Mouse (Mus musculus): ENCODE results near the gene Rnase1.
"Not testable (repeated sequence)": the region's sequence is repeated elsewhere in the genome, so short reads cannot be mapped to it uniquely, and the experiment has no call there.

Rnase1 gene

GRCm38 (mm10) chr14:51146685-51147084, at the start of gene Rnase1:
Gene Rnase1 (minus strand): TSS chr14:51146785.
- DNase-seq (ENCODE audit: low spot score in 2 of 2): no peak

DNA sequence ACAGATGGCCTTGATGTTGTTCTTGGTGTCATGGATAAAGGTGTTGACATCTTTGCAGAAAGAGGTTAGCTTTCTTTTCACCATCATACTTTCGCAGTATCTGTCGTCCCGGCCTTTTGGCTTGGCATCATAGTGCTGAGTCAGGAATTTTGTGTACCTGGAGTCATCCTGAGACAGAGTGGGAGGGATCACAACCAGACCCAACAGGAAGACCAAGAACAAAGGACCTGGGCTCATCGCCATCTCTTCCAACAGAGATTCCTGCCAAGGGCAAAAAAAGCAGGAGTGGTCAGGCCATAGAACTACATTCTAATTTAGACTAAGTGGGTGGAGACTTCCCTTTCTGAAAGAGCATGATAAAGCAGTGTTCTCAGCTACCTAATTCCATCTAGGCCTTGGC, 49.1 kb upstream of the Rnase1 start:
- DNase-seq (ENCODE audit: low spot score in 2 of 2): no peak

- DNase-seq (ENCODE audit: low spot score in 2 of 2): not testable (repeated sequence)
Observed at GRCm38 (mm10) chr14:51181051-51181450, 34.5 kb upstream of the Rnase1 start.

DNA sequence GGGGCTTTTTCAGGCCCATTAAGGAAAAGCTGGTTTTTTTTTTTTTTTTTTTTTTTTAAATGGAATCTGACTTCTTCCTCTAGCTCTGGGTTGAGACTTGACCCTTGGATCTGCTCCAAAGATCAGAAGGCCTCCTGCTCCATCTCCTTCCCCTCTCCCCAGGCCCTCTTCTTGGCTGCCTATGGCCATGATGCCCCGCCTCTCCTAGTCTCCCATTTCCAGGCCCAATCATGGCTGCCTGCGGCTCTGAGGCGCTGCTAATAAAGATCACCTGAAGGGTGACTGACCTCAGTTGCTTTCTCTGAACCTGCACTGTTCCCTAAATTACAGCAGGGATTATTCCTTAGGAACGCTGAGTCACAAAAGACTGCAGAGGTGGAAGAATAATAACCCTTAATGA, 27.3 kb upstream of the Rnase1 start:
- DNase-seq (ENCODE audit: low spot score in 2 of 2): no peak

DNA sequence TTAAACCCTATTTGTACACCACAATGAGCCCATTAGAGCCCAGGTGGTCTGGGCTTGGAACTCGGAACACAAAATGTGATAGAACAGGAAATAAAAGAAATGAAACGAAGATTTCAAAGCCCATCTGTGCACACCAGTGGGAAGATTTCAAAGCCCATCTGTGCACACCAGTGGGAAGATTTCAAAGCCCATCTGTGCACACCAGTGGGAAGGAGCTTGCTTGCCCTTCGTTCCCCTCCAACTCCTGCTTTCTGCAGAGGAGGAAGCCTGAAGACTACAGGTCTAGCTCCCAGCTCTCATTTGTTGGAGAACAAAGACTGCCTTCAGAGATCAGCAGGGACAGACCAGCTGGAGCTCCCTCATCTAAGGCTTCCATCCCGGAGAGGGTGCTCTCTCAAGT, 26.4 kb upstream of the Rnase1 start:
- DNase-seq (ENCODE audit: low spot score in 2 of 2): peak in 1 of 2 experiments; percentile 36

- DNase-seq (ENCODE audit: low spot score in 2 of 2): peak; percentile 23 to 27
Observed at GRCm38 (mm10) chr14:51172095-51172865, 25.7 kb upstream of the Rnase1 start.

DNA sequence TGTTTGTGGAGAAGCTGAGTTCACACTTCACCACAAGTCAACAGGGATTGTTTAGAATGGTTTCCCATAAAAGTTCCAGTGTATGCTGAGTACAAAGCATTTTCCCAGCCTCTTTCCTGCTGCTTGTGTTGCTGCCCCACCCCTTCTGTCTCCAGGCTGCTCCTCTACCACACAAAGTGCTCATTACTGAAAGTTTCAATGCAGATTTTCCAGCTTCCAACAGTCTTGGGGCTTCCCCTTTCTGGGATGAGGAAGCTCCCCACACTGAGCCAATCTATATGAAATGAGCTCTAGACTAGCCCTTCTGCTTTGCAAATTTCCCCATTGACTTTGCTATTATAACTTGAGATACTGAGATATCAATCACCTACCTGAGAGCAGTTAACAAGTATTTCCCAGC, 19.5 kb upstream of the Rnase1 start:
- no peak for DNase-seq (ENCODE audit: low spot score in 2 of 2)

- DNase-seq (ENCODE audit: low spot score in 2 of 2): no peak
Observed at GRCm38 (mm10) chr14:51165435-51165834, 18.9 kb upstream of the Rnase1 start.

DNA sequence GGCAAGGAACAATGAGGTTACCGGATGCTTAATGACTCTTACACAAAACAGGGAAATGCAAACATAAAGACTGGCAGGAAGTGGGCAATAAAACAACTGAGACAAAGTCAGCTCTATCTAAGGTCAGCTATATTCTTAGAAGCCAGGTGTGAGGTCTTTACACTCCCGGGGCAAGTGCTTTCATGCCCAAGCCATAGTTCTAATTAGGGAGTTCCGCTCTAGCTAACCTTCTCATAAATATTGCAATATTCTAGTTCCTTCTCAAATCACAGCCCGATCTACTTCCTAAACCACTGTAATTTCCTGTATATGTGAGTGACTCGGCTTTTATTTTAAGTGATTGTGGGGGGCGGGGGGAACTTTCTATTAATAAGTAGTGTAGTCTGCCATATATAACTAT, 16.7 kb upstream of the Rnase1 start:
- DNase-seq (ENCODE audit: low spot score in 2 of 2): not testable (repeated sequence)

DNA sequence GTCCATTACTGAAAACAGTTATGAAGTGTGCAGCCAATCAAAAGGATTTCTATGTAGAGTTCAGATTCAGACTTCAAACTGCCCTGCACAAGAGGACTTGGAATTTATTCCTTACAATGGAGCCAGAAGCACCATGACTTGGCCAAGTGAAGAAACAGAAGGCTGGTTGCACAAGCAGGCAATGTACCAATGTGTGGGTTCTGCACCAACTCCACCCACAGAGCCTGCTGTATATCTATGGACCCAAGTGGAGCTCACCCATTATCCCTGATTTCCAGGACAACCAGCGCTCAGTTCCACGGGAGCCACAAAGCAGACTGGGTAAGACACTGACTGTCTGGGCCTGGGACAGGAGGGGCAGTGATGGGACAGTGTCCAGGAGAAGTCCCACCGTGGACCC, 15.4 kb upstream of the Rnase1 start, which contains the start of gene Rnase2b:
Gene Rnase2b, plus strand, starts transcription at position 285 of the 400 bp plus-strand sequence.
- not testable (repeated sequence) for DNase-seq (ENCODE audit: low spot score in 2 of 2)

- no peak for DNase-seq (ENCODE audit: low spot score in 2 of 2)
Observed at GRCm38 (mm10) chr14:51157072-51157471, 10.5 kb upstream of the Rnase1 start.

DNA sequence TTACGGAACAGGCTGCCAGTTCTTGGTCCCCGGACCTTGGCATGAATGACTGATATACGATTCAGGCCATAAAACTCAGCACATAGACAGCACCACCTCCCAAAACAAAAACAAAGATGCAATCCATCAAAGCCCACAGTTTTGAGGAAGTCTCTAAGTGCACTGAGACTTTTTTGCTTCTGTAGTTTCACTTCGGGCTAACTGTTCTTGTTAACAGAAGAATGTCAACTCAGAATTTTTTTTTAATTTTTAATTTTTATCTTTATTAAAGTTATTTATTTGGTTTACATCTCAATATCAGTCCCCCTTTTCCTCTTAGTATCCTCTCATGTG, 10.1 kb upstream of the Rnase1 start:
- no peak for DNase-seq (ENCODE audit: low spot score in 2 of 2)

GRCm38 (mm10) chr14:51156056-51156735, 9.6 kb upstream of the Rnase1 start:
- no peak for DNase-seq (ENCODE audit: low spot score in 2 of 2)

GRCm38 (mm10) chr14:51152249-51152870, 5.8 kb upstream of the Rnase1 start:
- no peak for DNase-seq (ENCODE audit: low spot score in 2 of 2)

- no peak for DNase-seq (ENCODE audit: low spot score in 2 of 2)
Observed at GRCm38 (mm10) chr14:51150206-51150831, 3.7 kb upstream of the Rnase1 start.

DNA sequence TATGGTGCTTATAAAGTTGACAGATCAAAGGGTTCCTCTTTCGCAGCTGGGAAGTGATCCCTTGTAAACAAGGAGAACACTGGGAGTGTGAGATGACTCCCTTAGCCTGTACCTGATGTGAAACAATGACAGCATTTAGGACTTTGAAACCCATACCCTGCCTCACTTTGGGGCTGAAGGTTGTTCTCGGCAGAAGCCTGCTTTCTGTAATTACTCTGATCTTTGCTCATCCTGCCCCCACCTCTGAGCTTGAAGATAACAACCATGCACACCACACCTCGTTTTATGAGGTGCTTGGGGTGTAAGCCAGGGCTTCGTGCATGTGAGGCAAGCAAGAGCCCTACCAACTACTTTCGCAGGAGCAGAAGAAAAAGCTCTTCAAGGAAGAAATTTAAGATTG, 2.6 kb upstream of the Rnase1 start:
- DNase-seq (ENCODE audit: low spot score in 2 of 2): no peak

DNA sequence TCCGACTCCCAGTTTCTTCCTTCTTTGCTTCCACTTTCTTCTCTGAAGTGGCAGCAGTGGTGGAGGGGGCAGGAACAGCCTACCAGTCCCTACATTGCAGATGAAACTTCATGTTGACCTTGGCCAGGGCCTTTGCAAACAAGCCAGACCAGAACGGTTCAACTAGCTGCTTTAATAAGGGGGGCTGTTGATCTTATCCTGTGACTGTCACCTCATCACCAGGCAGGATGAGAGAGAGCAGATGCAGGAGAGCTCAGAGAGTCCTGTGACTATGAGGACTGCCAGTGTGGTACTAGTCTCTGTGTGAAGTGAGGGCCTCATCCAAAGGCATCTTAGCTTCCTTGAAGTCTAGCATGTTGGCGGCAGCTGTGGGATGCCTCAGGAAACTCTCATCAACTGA, 1.4 kb upstream of the Rnase1 start:
- DNase-seq (ENCODE audit: low spot score in 2 of 2): no peak

GRCm38 (mm10) chr14:51145521-51145920, 1.1 kb downstream of the Rnase1 start:
- no peak for DNase-seq (ENCODE audit: low spot score in 2 of 2)

DNA sequence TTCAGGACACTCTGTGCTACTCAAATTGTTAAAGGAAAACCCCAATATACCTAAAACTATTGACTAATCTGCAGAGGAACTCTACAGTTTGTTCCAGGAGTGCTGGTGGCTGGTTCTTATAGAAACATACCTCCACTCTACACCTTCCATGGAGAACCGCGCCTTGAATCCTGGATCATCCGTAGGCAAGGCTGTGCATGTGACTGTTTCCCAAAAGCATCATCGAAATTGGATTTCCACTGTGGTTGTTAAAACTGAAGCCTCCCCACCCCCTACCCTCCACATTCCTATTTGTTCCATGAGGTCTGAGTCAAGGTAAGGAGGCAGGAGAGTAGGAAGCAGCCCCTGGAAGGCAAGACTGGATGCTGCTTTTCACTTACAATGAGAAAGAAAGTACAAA, 2.1 kb downstream of the Rnase1 start:
- no peak for DNase-seq (ENCODE audit: low spot score in 2 of 2)

GRCm38 (mm10) chr14:51143937-51144336, 2.6 kb downstream of the Rnase1 start:
- no peak for DNase-seq (ENCODE audit: low spot score in 2 of 2)

DNA sequence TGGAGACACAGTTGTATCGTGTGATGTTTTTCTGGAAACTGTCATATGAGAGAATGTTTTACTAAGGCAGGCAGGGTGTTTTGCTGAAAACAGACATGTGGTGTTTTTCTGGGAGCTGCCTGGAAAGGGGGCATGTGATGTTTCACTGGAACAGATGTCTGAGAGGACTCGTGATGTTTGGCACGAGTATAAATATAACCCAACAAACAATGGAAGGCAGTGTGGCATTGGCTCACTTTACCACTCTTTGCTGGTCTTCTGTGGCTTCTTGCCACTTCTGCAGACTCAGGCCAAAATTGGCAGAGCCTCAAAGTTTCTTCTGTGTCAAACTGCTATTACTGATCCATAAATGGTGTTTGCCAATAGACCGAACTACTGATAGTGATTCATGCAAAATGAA, 3.3 kb downstream of the Rnase1 start:
- DNase-seq (ENCODE audit: low spot score in 2 of 2): peak in 1 of 2 experiments; percentile 33

DNA sequence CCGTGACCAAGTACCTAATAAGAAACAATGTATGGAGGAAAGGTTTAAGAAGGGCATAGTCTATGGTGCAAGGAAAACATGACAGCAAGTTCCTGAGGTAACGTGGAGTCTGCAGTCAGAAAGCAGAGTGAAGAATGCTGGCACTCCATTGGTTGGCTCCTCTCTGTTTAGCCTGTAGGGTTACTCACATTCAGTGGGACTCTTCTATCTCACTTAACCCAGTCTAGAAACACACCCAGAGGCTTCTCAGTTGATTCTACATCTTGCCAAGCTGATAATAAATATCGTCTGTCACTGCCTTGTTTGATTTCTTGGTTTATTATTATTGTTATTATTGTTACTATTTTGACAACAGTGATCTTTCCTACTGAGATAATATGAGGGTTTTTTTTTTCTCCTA, 4.0 kb downstream of the Rnase1 start:
- no peak for DNase-seq (ENCODE audit: low spot score in 2 of 2)
